Mouse (Mus musculus): ENCODE measurements around the gene Man1c1.

The Man1c1 gene

GRCm38 (mm10) chr4:134636406-134636805 lies 67.7 kb downstream of the Man1c1 start:
- no peak for DNase-seq (ENCODE audit: low read depth)

- no peak for DNase-seq (ENCODE audit: low read depth)
Measured at GRCm38 (mm10) chr4:134634001-134634400, 70.1 kb downstream of the Man1c1 start.

GRCm38 (mm10) chr4:134632131-134632711 lies 71.9 kb downstream of the Man1c1 start:
- peak; percentile 92 for DNase-seq (ENCODE audit: low read depth)

- peak; percentile 90 for DNase-seq (ENCODE audit: low read depth)
Measured at GRCm38 (mm10) chr4:134631471-134632130, 72.5 kb downstream of the Man1c1 start.

- no peak for DNase-seq (ENCODE audit: low read depth)
Measured at GRCm38 (mm10) chr4:134628575-134629384, 75.3 kb downstream of the Man1c1 start.

- no peak for DNase-seq (ENCODE audit: low read depth)
Measured at GRCm38 (mm10) chr4:134628058-134628457, 76.0 kb downstream of the Man1c1 start.

GRCm38 (mm10) chr4:134626883-134627282 lies 77.2 kb downstream of the Man1c1 start:
- DNase-seq (ENCODE audit: low read depth): no peak

- DNase-seq (ENCODE audit: low read depth): no peak
Measured at GRCm38 (mm10) chr4:134626350-134626749, 77.7 kb downstream of the Man1c1 start.

- DNase-seq (ENCODE audit: low read depth): peak; percentile 84
Measured at GRCm38 (mm10) chr4:134624109-134624862, 79.8 kb downstream of the Man1c1 start.

GRCm38 (mm10) chr4:134621695-134622094 lies 82.4 kb downstream of the Man1c1 start:
- DNase-seq (ENCODE audit: low read depth): no peak

- DNase-seq (ENCODE audit: low read depth): no peak
Measured at GRCm38 (mm10) chr4:134620246-134620645, 83.8 kb downstream of the Man1c1 start.

GRCm38 (mm10) chr4:134619489-134619870 lies 84.6 kb downstream of the Man1c1 start:
- DNase-seq (ENCODE audit: low read depth): no peak

GRCm38 (mm10) chr4:134618810-134619488 lies 85.1 kb downstream of the Man1c1 start:
- DNase-seq (ENCODE audit: low read depth): no peak

GRCm38 (mm10) chr4:134617779-134618178 lies 86.3 kb downstream of the Man1c1 start:
- DNase-seq (ENCODE audit: low read depth): no peak

- no peak for DNase-seq (ENCODE audit: low read depth)
Measured at GRCm38 (mm10) chr4:134615929-134616625, 88.0 kb downstream of the Man1c1 start.

- peak; percentile 86 for DNase-seq (ENCODE audit: low read depth)
Measured at GRCm38 (mm10) chr4:134612070-134612667, 91.9 kb downstream of the Man1c1 start.

- no peak for DNase-seq (ENCODE audit: low read depth)
Measured at GRCm38 (mm10) chr4:134610616-134611015, 93.5 kb downstream of the Man1c1 start.

- DNase-seq (ENCODE audit: low read depth): no peak
Measured at GRCm38 (mm10) chr4:134607679-134608078, 96.4 kb downstream of the Man1c1 start.

- DNase-seq (ENCODE audit: low read depth): no peak
Measured at GRCm38 (mm10) chr4:134606054-134606453, 98.0 kb downstream of the Man1c1 start.

- no peak for DNase-seq (ENCODE audit: low read depth)
Measured at GRCm38 (mm10) chr4:134604472-134604871, 99.6 kb downstream of the Man1c1 start.

GRCm38 (mm10) chr4:134603553-134603952 lies 100.5 kb downstream of the Man1c1 start:
- no peak for DNase-seq (ENCODE audit: low read depth)

All from fibroblast of lung, adult 2 months (primary cell).